ENCODE assay signal across 15 mouse cellular contexts in the genomic region with DNA sequence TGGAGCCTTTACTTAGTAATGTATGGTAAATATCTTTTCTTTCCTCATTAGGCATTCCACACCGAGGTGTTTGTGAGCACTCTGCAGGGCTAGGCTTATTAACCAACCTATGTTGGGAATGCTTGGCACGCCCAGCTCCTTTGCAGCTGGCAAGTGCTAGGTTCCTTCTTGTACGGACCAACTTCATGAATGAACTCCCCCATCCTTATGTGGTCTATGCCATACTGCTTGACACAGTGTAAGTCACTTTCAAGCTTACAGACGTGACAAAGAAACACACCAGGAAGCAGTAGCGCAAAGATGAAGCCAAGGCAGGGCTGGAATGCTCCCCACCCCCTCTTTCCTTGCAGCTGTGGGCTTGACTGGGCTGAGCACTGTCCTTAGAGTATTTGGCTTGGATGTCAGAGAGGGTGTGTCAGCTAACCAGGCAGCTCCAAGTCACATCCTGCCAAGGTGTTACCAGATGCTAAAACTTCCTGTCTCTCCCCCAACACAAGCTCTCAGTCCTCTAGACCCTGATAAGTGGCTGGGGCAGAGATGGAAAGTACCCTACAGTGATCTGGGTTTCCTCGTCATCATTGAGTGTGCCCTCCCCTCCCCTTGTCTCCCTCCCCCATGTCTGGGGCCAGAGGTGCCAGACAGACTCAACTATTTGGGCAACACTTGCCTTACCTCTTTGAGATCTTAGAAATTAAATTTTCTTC.
DNase-seq lines count a peak whose midpoint lies in the region; ATAC-seq and TF ChIP-seq lines count a peak whose summit lies in the region.
"Had no signal": no experiment of that assay in that cellular context is flagged by ENCODE, and none has a peak within 500 bp of the region (broad histone marks: within the 10 kb centered on the region; RNA-seq: fewer than 3 reads in every experiment).

No protein-coding gene starts in this region.

- no peak for TF ChIP-seq CTCF in intestine, postnatal 0 days (IDR thresholded peaks at IDR 0.05; ENCODE audit: low read depth)
- no peak for TF ChIP-seq CTCF in cerebellum, adult 2 months (IDR thresholded peaks at IDR 0.05; ENCODE audit: borderline replicate concordance, insufficient read depth, low read depth, low read length)

- no peak overlapping the region for H3K4me2 ChIP-seq in intestine, embryonic 14.5 days (ENCODE audit: low read length)
- no peak overlapping the region for H3K4me2 ChIP-seq in intestine, postnatal 0 days (replicated peaks; ENCODE audit: low read depth)
- H3K4me2 ChIP-seq in limb, embryonic 15.5 days: no peak overlapping the region
- H3K4me2 ChIP-seq: intestine, embryonic 15.5 days; liver, embryonic 15.5 days; neural tube, embryonic 13.5 days had no signal

- H3K27ac ChIP-seq in intestine, embryonic 14.5 days (ENCODE audit: low read depth): no peak overlapping the region
- no peak overlapping the region for H3K27ac ChIP-seq in intestine, postnatal 0 days (ENCODE audit: low read depth, low read length)
- peak overlapping the region; percentile 50; the same call in 1 of the 2 replicates for H3K27ac ChIP-seq in limb, embryonic 15.5 days
- no peak overlapping the region for H3K27ac ChIP-seq in cerebellum, adult 2 months (ENCODE audit: insufficient read depth, low read length)
- H3K27ac ChIP-seq: intestine, embryonic 15.5 days; liver, embryonic 15.5 days; neural tube, embryonic 13.5 days had no signal

- no peak for ATAC-seq in intestine, embryonic 14.5 days (replicated peaks; ENCODE audit: low FRiP score, low TSS enrichment, low read depth)
- no peak; the same call in 1 of the 2 replicates for ATAC-seq in intestine, postnatal 0 days
- 0 out of 2 replicates have a peak, but pooled peaks have one; percentile 35 for ATAC-seq in limb, embryonic 15.5 days (ENCODE audit: insufficient number of reproducible peaks, low FRiP score, low TSS enrichment, low read depth)
- ATAC-seq: intestine, embryonic 15.5 days had no signal

- no peak overlapping the region for H3K9ac ChIP-seq in intestine, embryonic 14.5 days (ENCODE audit: low read length)
- H3K9ac ChIP-seq in intestine, postnatal 0 days (ENCODE audit: low read depth, low read length): no peak overlapping the region
- no peak overlapping the region for H3K9ac ChIP-seq in limb, embryonic 15.5 days
- H3K9ac ChIP-seq: intestine, embryonic 15.5 days; liver, embryonic 15.5 days; neural tube, embryonic 13.5 days had no signal

- DNase-seq in intestine, embryonic 14.5 days (ENCODE audit: low spot score): peak; percentile 35
- DNase-seq in 3T3-L1 (ENCODE audit: low read depth, low spot score) (peak; percentile 37), R1 (ENCODE audit: low read depth, low spot score) (peak; percentile 94)
- DNase-seq in adrenal gland, adult 8-10 months: no peak
- no peak for DNase-seq in cerebellum, adult 2 months
- no peak for DNase-seq in gastrocnemius, adult 18-20 months (ENCODE audit: low spot score)
- DNase-seq: cerebellum, postnatal 10 days; heart, postnatal 14 days; kidney, postnatal 25 days; midbrain, embryonic 14.5 days had no signal

- H3K4me3 ChIP-seq in intestine, embryonic 14.5 days (ENCODE audit: low read depth, low read length): no peak overlapping the region
- H3K4me3 ChIP-seq in intestine, postnatal 0 days (ENCODE audit: low read depth, low read length): no peak overlapping the region
- no peak overlapping the region for H3K4me3 ChIP-seq in limb, embryonic 15.5 days
- H3K4me3 ChIP-seq in cerebellum, adult 2 months (replicated peaks; ENCODE audit: insufficient read depth, low read depth, low read length): no peak overlapping the region
- H3K4me3 ChIP-seq: intestine, embryonic 15.5 days; liver, embryonic 15.5 days; neural tube, embryonic 13.5 days had no signal

- WGBS in intestine, embryonic 14.5 days: 52% methylated on average over 6 of the region's 6 CpGs
- WGBS in intestine, postnatal 0 days: 52% methylated on average over 6 of the region's 6 CpGs
- WGBS in limb, embryonic 15.5 days: 38% methylated on average over 6 of the region's 6 CpGs
- 70% methylated on average over 6 of the region's 6 CpGs for WGBS in cerebellum, adult 2 months

- no peak for TF ChIP-seq POLR2A in cerebellum, adult 2 months (IDR thresholded peaks at IDR 0.05; ENCODE audit: borderline replicate concordance, insufficient read depth, low read length)

- H3K36me3 ChIP-seq in intestine, embryonic 14.5 days (ENCODE audit: control insufficient read depth, insufficient read depth, low read length): no peaks in the 10 kb centered on the region
- H3K36me3 ChIP-seq in intestine, postnatal 0 days (ENCODE audit: control insufficient read depth, insufficient read depth): no peaks in the 10 kb centered on the region
- H3K36me3 ChIP-seq in limb, embryonic 15.5 days: no peaks in the 10 kb centered on the region
- H3K36me3 ChIP-seq: intestine, embryonic 15.5 days; liver, embryonic 15.5 days; neural tube, embryonic 13.5 days had no signal

- no peaks in the 10 kb centered on the region for H3K4me1 ChIP-seq in intestine, embryonic 14.5 days (replicated peaks; ENCODE audit: control insufficient read depth, insufficient read depth, low read length)
- no peaks in the 10 kb centered on the region for H3K4me1 ChIP-seq in intestine, postnatal 0 days (replicated peaks; ENCODE audit: control insufficient read depth, insufficient read depth, low read length)
- H3K4me1 ChIP-seq in limb, embryonic 15.5 days: peaks cover 10% of the 10 kb centered on the region; the same call in 1 of the 2 replicates
- H3K4me1 ChIP-seq in cerebellum, adult 2 months (ENCODE audit: control insufficient read depth, insufficient read depth, low read length): no peaks in the 10 kb centered on the region
- H3K4me1 ChIP-seq: intestine, embryonic 15.5 days; liver, embryonic 15.5 days; neural tube, embryonic 13.5 days had no signal

- H3K9me3 ChIP-seq in intestine, embryonic 14.5 days (ENCODE audit: control insufficient read depth, low read length): no peaks in the 10 kb centered on the region
- no peaks in the 10 kb centered on the region; the same call in 1 of the 2 replicates for H3K9me3 ChIP-seq in intestine, postnatal 0 days (ENCODE audit: control insufficient read depth)
- peaks cover 4% of the 10 kb centered on the region; the same call in 1 of the 2 replicates for H3K9me3 ChIP-seq in limb, embryonic 15.5 days
- H3K9me3 ChIP-seq: intestine, embryonic 15.5 days; liver, embryonic 15.5 days; neural tube, embryonic 13.5 days had no signal

- no peaks in the 10 kb centered on the region for H3K27me3 ChIP-seq in intestine, embryonic 14.5 days (replicated peaks; ENCODE audit: control insufficient read depth, insufficient read depth, low read length)
- H3K27me3 ChIP-seq in intestine, postnatal 0 days (replicated peaks; ENCODE audit: control insufficient read depth, insufficient read depth, low read length): no peaks in the 10 kb centered on the region
- no peaks in the 10 kb centered on the region for H3K27me3 ChIP-seq in limb, embryonic 15.5 days
- no peaks in the 10 kb centered on the region for H3K27me3 ChIP-seq in cerebellum, adult 2 months (ENCODE audit: control insufficient read depth, insufficient read depth, low read length)
- H3K27me3 ChIP-seq: intestine, embryonic 15.5 days; liver, embryonic 15.5 days; neural tube, embryonic 13.5 days had no signal

Comparison
In these comparisons a context has a peak if more than half of its experiments do, and no peak if none do; other contexts are left out.
1. DNase-seq: peak in intestine, embryonic 14.5 days (single experiment), 3T3-L1 (single experiment) and R1 (single experiment); none in adrenal gland, adult 8-10 months (single experiment), cerebellum, adult 2 months (0 of 2) and gastrocnemius, adult 18-20 months (single experiment).